Mouse (Mus musculus) small intestine, adult 2 months (tissue): ENCODE results near the gene Mrpl42.

Experiments used
- CTCF ChIP-seq: fragments of 200-500 bp; IDR thresholded peaks from 2 replicates; pipeline ENCODE4 v1.5.1; 2012; ENCODE audit warnings: low read depth, mild to moderate bottlenecking, control low read depth, inconsistent platforms, low read length, moderate library complexity, mixed read lengths; ENCODE audit not compliant: insufficient replicate concordance, insufficient read length; ENCODE audit errors: extremely low read depth
- POLR2A ChIP-seq: fragments of 200-500 bp; IDR thresholded peaks from 2 replicates; pipeline ENCODE4 v1.6.1; 2012; ENCODE audit warnings: low read depth, mild to moderate bottlenecking, control low read depth, inconsistent platforms, low read length, moderate library complexity

DNA sequence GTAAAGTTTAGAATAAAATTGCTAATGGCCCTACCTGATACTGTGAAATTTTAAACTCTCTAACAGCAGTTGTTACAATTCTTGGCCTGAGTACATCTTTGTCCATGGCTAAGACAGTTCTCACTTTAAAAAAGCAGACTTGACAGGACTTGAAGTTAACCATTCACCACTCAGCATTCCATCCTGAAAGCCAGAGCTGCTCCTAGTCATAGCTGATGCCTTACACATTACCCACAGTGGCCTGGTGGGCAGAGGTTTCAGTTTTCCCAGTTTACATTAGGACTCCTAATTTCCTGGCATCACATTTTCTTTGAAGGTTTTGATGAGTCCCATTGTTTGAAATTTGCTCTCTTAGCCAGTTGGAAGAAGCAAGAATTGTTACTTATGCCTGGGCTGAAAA, 42.3 kb upstream of the Mrpl42 start:
- no peak for TF ChIP-seq CTCF
- no peak for TF ChIP-seq POLR2A
